Mouse (Mus musculus): Measurements from ENCODE around the gene Ninj2. TPM values are rescaled to one million over a fixed set of nuclear protein-coding genes. Genes with fewer than 3 reads are reported as not detected.

Ninj2 gene
- polyA plus RNA-seq, 1 experiment from 2014 or later = 1.6 TPM

Other genes with a start within 250 kb of the Ninj2 start
- gene Erc1, start 245.2 kb upstream of the Ninj2 start, polyA plus RNA-seq (2015; fragmentation: Nextera tagmentation; extraction: Ambion mirVana) = 19.9 and 22.1 TPM in 2 replicates
- 20.4 and 23.4 TPM in 2 replicates for gene Rad52, start 190.7 kb upstream of the Ninj2 start, polyA plus RNA-seq (2015; fragmentation: Nextera tagmentation; extraction: Ambion mirVana)
- gene Wnk1, start 54.7 kb upstream of the Ninj2 start, polyA plus RNA-seq (2015; fragmentation: Nextera tagmentation; extraction: Ambion mirVana) = 60.3 and 72.8 TPM in 2 replicates
- gene D330020A13Rik, start 201.0 kb downstream of the Ninj2 start, polyA plus RNA-seq (2015; fragmentation: Nextera tagmentation; extraction: Ambion mirVana) = 0.40 and 0.77 TPM in 2 replicates
- 1.1 and 1.3 TPM in 2 replicates for gene B4galnt3, start 201.2 kb downstream of the Ninj2 start, polyA plus RNA-seq (2015; fragmentation: Nextera tagmentation; extraction: Ambion mirVana)